Mouse (Mus musculus) bone marrow, adult 2 months (tissue): ENCODE measurements around the gene Hic1.

Source experiments
- CTCF ChIP-seq: fragments of 200-500 bp; IDR thresholded peaks from 2 replicates; pipeline ENCODE4 v1.5.1; 2011; ENCODE audit warnings: low read length, control low read depth; ENCODE audit not compliant: control insufficient read depth, insufficient read depth
- POLR2A ChIP-seq: fragments of 200-500 bp; IDR thresholded peaks from 2 replicates; pipeline ENCODE4 v1.6.1; 2011; ENCODE audit warnings: low read depth, mild to moderate bottlenecking, control low read depth, low read length, borderline replicate concordance; ENCODE audit not compliant: control insufficient read depth

DNA sequence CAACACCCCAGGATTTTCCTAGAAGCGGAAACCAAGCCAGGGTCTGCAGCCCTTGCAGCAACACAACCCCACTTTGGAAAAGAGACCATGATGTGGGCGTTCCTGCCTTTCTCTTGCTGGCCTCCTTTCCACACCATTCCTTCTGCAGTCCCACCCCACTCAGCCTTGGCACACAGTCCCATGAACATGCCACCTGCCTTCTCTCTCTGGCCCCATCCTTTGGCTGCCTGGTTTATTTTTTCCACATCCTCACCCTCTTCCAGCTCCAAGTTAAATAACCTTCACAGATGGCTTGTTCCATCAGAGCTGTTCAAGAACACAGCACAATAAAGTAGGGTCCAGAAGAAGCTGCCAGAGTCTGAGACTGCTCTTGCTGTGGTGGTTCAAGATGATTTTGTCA, 50.0 kb downstream of the Hic1 start:
- TF ChIP-seq POLR2A (no peak), CTCF (no peak)
